ENCODE assay signal across 8 mouse cellular contexts in genomic region chr16:96795431-96795830, GRCm38 (mm10).
DNase-seq lines count a peak whose midpoint lies in the region; ATAC-seq and TF ChIP-seq lines count a peak whose summit lies in the region.

No protein-coding gene starts in this region.

- no peaks in the 10 kb centered on the region for H3K9me3 ChIP-seq in kidney, embryonic 15.5 days (replicated peaks)
- no peaks in the 10 kb centered on the region for H3K9me3 ChIP-seq in ES-Bruce4 (replicated peaks; ENCODE audit: control insufficient read depth, insufficient read depth, low read length, poor library complexity, severe bottlenecking)

- H3K4me2 ChIP-seq in kidney, embryonic 15.5 days = no peak overlapping the region

- no peaks in the 10 kb centered on the region for H3K4me1 ChIP-seq in kidney, embryonic 15.5 days
- H3K4me1 ChIP-seq in ES-Bruce4 (ENCODE audit: control insufficient read depth, insufficient read depth, low read length) = no peaks in the 10 kb centered on the region

- TF ChIP-seq POLR2A in ES-Bruce4 (IDR thresholded peaks at IDR 0.05; ENCODE audit: insufficient read depth, low read length) = no peak

- ATAC-seq in kidney, embryonic 15.5 days (replicated peaks; ENCODE audit: low FRiP score) = no peak

- peak; percentile 63 for DNase-seq in kidney, adult 18-20 months
- DNase-seq in adrenal gland, adult 18-20 months (ENCODE audit: low spot score in 2 of 2) = peak; percentile 33 to 38
- peak; percentile 25 for DNase-seq in embryo, embryonic 9.5 days (ENCODE audit: extremely low spot score)
- DNase-seq in layer of hippocampus, postnatal 10 days (ENCODE audit: low spot score in 2 of 2) = peak; percentile 33 to 45
- DNase-seq in spleen, adult 12 weeks (ENCODE audit: low spot score) = no peak
- no peak for DNase-seq in thymus, adult 18-20 months

- WGBS in kidney, embryonic 15.5 days = 41% methylated on average over 2 of the region's 2 CpGs

- no peaks in the 10 kb centered on the region for H3K27me3 ChIP-seq in kidney, embryonic 15.5 days
- no peaks in the 10 kb centered on the region for H3K27me3 ChIP-seq in ES-Bruce4 (ENCODE audit: control insufficient read depth, insufficient read depth, low read length, poor library complexity, severe bottlenecking)

- no peak overlapping the region for H3K27ac ChIP-seq in kidney, embryonic 15.5 days
- no peak overlapping the region for H3K27ac ChIP-seq in ES-Bruce4 (ENCODE audit: insufficient read depth, low read length)

- H3K36me3 ChIP-seq in kidney, embryonic 15.5 days = no peaks in the 10 kb centered on the region
- no peaks in the 10 kb centered on the region for H3K36me3 ChIP-seq in ES-Bruce4 (ENCODE audit: control insufficient read depth, insufficient read depth, low read length, poor library complexity, severe bottlenecking)

- H3K4me3 ChIP-seq in kidney, embryonic 15.5 days (replicated peaks) = no peak overlapping the region
- H3K4me3 ChIP-seq in ES-Bruce4 (ENCODE audit: low read depth, low read length) = no peak overlapping the region

- peak; percentile 21 for TF ChIP-seq CTCF in ES-Bruce4 (IDR thresholded peaks at IDR 0.05; ENCODE audit: low read depth, low read length)

- H3K9ac ChIP-seq in kidney, embryonic 15.5 days = no peak overlapping the region
- H3K9ac ChIP-seq in ES-Bruce4 (ENCODE audit: low read depth, poor library complexity, severe bottlenecking) = no peak overlapping the region

- TF ChIP-seq EP300 in ES-Bruce4 (IDR thresholded peaks at IDR 0.05; ENCODE audit: insufficient read depth, low read depth, low read length) = no peak

Comparison
In these comparisons a context has a peak if more than half of its experiments do, and no peak if none do; other contexts are left out.
1. DNase-seq: peak in kidney, adult 18-20 months (single experiment), adrenal gland, adult 18-20 months (2 of 2), embryo, embryonic 9.5 days (single experiment) and layer of hippocampus, postnatal 10 days (2 of 2); none in spleen, adult 12 weeks (single experiment) and thymus, adult 18-20 months (0 of 2).